Mouse (Mus musculus) layer of hippocampus, adult 18-20 months (tissue): Measurements from ENCODE around the gene Lmtk2. TPM values are rescaled to one million over a fixed set of nuclear protein-coding genes. Genes with fewer than 3 reads are reported as not detected.

ENCODE experiments used
- DNase-seq, 2 experiments: peaks; one replicate each; pipeline ENCODE4 v3.0.0; 2022; ENCODE audit warnings: low spot score in 2 of 2
- total RNA-seq, 2 experiments: library from RNA; stranded (reverse); gene quantifications; 2 replicates each; pipeline ENCODE4 v1.2.3; 2021

Lmtk2 gene
- total RNA-seq, 2 experiments from 2014 or later, result 94.4 to 98.9 TPM

GRCm38 (mm10) chr5:144169275-144169975 lies 69.2 kb downstream of the Lmtk2 start:
- DNase-seq, result no peak

GRCm38 (mm10) chr5:144173648-144174047 lies 73.4 kb downstream of the Lmtk2 start:
- DNase-seq, result no peak

GRCm38 (mm10) chr5:144178216-144178615 lies 78.0 kb downstream of the Lmtk2 start:
- no peak for DNase-seq

DNA sequence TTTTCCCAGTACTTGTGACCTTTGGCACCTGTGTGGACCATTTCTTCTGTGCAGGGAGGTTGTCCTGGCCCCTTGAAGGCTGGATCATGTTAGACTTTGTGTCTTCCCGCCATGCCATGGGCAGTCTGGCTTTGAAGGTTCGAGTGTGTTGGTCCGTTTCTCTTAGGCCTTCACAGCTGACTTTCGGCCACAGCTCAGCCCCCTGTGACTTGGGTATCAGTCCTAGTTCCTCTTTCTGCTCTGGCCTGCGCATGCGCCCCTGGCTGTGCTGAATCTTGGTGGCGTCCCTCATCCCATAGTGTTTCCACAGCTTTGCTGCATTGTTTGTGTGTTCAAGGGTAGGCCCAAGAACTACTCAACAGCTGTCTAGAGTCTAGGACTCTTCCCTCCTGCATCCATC lies 81.0 kb downstream of the Lmtk2 start:
- DNase-seq, result no peak

GRCm38 (mm10) chr5:144182542-144183247 lies 82.5 kb downstream of the Lmtk2 start:
- DNase-seq, result no peak

- no peak for DNase-seq
Measured at GRCm38 (mm10) chr5:144183248-144183559, 83.0 kb downstream of the Lmtk2 start.

DNA sequence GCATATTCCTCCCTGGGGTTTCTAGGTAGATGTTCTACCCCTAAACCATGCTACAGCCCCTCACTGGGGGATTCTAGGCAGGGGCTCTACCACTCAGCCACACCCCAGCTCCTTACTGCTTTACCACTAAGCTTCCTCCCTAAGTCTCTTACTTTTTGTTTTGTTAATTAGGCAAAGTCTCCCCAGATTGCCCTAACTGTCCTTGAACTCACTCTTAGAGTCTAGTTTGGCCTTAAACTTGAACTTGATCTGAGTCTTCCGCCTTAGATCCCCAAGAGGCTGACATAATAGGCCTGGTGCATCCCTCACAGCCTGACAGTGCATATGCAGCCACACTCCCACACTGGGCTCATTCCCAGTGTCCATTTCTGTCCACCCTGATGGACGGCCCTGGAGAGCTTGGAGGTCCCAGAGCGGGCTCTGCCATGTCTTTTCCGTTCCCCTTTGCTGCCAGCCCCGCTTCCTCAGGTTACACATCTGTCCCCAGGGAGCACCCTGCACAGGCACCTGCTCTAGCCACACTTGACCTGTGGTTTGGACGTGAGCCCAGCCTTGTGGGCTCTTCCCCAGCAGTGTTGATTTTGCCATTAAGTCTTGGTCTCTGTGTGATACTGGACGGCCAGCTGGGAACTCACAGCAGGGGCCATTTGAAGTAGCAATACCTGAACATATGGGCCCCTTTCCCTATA lies 83.6 kb downstream of the Lmtk2 start:
- DNase-seq, result no peak

- DNase-seq, result no peak
Measured at GRCm38 (mm10) chr5:144184350-144185045, 84.3 kb downstream of the Lmtk2 start.

DNA sequence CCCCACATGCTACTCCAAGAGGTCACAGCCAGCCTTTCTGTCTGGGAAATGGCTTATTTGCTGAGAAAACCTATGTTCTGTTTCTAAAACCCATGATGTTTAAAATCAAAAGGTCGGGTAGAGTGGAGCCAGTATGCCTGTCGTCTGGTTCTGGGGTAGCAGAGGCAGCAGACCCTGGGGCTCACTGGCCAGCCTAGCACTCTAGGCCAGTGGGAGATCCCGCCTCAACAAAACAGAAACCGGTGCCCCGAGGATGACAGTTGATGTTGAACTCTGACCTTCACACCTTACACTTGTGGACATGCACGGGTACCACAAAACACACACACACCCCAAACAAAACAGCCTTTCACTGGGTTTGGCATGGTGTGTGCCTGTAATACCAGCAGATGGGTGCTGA lies 88.2 kb downstream of the Lmtk2 start:
- no peak for DNase-seq

DNA sequence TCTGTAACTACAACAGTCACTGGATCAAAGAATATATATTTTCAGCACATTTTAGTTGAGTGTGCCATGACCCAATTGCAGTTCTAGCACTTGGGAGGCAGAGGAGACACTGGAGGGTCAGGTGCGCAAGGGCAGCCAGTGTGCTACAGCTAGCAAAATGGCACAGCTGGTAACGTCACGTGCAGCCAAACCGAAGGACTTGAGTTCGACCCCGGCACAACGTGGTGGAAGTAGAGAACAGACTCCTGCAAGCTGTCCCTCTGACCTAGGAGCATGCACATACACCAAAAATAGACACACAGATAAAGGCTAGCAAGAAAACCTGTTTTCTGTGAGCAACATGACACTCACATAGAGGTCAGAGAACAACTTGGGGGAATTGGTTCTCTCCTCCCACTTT lies 89.1 kb downstream of the Lmtk2 start:
- DNase-seq, result no peak

DNA sequence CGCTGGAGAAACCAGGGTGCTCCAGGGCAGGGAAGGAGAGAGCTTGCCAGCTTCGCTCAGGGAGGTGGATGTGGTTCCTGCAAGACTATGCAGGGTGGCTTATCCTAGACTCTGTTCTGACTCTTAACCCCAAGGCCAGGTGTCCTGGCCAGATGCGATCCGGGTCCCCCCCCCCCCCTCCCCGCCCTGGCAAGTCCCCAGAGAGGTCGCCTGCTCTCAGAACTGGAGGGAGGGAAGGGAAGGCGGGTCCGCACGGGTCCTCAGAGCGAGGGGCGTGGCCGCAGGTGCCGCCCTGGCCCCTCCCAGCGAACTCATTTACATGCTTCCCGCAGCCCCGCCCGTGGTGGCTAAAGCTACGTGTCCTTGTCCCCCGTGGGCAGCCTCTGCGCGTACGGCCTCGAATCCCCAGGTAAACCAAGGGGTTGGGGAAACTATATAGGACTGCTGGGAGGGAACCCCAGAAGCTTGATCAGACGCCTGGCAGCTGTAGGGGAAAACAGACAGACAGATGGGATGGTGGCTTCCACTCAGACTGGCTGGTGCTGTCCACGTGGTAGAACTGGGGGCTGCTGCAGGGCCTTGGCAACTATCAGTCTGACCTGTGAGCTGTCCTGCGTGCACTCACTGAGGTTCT lies 89.8 kb downstream of the Lmtk2 start, which contains the start of gene Bhlha15:
Gene Bhlha15, plus strand, starts transcription at position 337 of the 634 bp plus-strand sequence.
- DNase-seq, result no peak

DNA sequence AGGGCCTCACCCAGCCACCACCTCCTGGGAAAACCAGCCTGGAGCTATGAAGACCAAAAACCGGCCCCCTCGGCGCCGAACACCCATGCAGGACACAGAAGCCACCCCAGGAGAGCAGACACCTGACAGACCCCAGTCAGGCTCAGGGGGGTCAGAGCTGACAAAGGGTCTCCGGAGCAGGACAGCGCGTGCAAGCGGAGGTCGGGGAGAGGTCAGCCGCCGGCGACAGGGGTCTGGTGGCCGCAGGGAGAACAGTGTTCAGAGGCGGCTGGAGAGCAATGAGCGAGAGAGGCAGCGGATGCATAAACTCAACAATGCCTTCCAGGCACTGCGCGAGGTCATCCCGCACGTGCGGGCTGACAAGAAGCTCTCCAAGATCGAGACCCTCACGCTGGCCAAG lies 90.8 kb downstream of the Lmtk2 start:
- DNase-seq, result no peak

- no peak for DNase-seq
Measured at GRCm38 (mm10) chr5:144192673-144193072, 92.4 kb downstream of the Lmtk2 start.

DNA sequence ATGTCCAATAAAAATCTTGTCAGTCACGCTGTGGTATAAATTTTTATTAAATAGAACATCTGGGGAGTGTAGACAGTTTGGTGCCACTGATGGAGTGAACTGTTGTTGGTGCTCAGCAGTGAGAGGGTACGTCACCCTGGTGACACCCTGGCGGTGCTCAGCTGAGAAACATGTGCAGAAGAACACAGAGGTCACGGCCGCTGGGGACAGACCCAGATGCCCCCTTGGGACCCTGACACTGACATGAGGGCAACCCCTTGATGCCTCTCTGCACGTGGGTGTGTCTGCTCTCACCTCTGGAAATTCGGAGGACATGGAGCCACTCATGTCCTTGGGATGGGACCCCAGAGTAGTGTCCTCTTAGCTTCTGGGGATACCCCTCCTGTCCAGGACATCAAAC lies 94.2 kb downstream of the Lmtk2 start:
- no peak for DNase-seq

GRCm38 (mm10) chr5:144195567-144195966 lies 95.3 kb downstream of the Lmtk2 start:
- no peak for DNase-seq

DNA sequence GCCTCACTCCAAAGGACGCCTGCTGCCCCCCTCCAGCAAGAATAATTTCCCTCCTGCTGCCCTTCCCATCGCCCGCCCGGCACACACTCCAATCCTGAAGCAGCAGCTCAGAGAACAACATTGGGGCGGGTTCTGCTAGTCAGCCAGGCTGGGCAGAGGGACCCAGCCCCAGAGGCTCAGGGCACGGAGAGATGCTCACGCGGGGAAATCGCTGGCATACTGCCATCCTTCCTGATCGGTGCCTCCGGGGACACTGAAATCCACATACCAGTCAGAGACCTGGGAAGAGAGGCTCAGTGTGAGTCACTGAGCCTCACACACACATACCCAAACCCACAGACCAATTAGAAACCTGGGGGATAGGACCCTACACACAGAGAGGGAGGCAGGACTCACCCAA lies 100.4 kb downstream of the Lmtk2 start:
- no peak for DNase-seq

DNA sequence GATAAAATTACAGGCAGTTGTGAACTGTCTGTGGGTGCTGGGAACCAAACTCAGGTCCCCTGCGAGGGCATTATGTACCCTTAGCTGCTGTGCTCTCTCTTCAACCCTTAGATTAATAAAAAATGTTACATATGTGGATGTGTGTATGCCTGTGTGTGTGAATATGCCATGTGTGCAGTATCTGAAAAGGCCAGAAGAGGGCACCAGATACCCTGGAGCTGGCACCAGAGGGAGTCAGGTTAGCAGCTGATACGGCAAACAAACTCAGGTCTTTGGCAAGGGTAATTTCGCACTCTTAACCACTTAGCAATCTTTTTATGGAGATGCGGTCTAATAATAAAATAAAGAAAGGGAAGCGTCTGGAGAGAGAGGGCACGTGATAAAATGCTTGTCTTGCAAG lies 102.2 kb downstream of the Lmtk2 start:
- DNase-seq, result no peak

- DNase-seq, result no peak
Measured at GRCm38 (mm10) chr5:144203398-144203959, 103.2 kb downstream of the Lmtk2 start.

- DNase-seq, result no peak
Measured at GRCm38 (mm10) chr5:144204303-144204702, 104.1 kb downstream of the Lmtk2 start.

GRCm38 (mm10) chr5:144204911-144205310 lies 104.7 kb downstream of the Lmtk2 start:
- no peak for DNase-seq

DNA sequence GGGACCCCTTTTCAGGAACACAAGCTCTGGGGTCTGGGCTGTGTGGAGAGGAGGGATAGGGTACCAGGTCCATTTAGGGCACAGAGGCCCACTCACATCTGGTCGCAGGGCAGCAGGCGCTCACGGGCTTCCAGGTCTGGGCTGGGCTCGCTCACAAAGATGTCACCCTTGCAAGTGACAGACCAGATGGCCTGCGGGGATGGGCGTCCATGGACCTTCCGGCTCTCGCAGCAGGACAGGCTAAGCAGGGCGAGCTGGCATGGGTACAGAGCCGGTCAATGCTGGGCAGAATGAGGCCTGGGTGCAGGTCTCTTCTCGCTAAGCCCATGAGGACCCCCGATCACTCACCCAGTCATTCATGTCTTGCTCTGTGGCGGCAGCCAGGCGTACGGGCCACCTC lies 105.8 kb downstream of the Lmtk2 start:
- no peak for DNase-seq
